Comparison of ENCODE assay signal across 9 mouse cellular contexts in the genomic region with DNA sequence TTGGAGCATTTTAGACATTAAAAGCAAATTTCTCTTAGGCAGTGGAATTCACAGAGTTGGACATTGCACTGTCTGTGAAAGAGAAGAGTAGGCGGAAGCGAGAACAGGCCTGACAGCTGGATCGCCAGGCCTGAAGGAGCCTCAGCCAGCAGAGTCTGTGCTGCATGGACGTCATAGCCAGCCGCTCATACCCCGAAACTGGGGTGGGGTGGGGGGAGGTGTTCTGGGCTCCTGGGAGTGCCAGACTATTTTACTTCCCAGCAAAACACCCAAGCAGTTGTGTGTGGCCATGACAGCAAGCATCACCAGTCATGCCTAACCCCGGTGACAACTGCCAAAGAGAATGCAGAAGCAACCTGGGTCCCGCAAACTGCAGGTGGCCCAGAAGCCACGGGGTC. TPM values are rescaled to one million over a fixed set of nuclear protein-coding genes. Genes with fewer than 3 reads are reported as not detected.
DNase-seq lines count a peak whose midpoint lies in the region; ATAC-seq and TF ChIP-seq lines count a peak whose summit lies in the region.
"Had no signal": no experiment of that assay in that cellular context is flagged by ENCODE, and none has a peak within 500 bp of the region (broad histone marks: within the 10 kb centered on the region; RNA-seq: fewer than 3 reads in every experiment).

No protein-coding gene starts in this region.

- POLR2A ChIA-PET in Patski (lab: Charles Lee), result interaction anchor here (0.7 to 1.5 kb wide), 2 partner anchors 18 to 706 kb away, joined by 3 to 6 read pairs; no protein-coding TSS in a partner anchor

- DNase-seq in gastrocnemius, adult 2 months, result peak; percentile 64
- DNase-seq in gastrocnemius, adult 18-20 months (ENCODE audit: low spot score), result no peak
- DNase-seq in Patski (ENCODE audit: low read depth, low spot score), result peak; percentile 47
- peak; percentile 31 for DNase-seq in heart, postnatal 25 days (ENCODE audit: low spot score)
- DNase-seq in adrenal gland, adult 8-10 months, result no peak
- DNase-seq in thymus, adult 18-20 months, result no peak
- no peak for DNase-seq in urinary bladder, postnatal 10 days (ENCODE audit: low spot score)

- intact Hi-C loops in gastrocnemius, adult 2 months (cut with DNase I), result no loop called here
- intact Hi-C loops in heart, postnatal 25 days (cut with DNase I), result no loop called here

- CTCF ChIA-PET in Patski (lab: Charles Lee), result interaction anchor here (1.2 to 1.5 kb wide), 2 partner anchors 14 to 37 kb away, joined by 3 to 4 read pairs; no protein-coding TSS in a partner anchor

- no peaks in the 10 kb centered on the region for H3K27me3 ChIP-seq in Patski

- ATAC-seq in Patski, result no peak
- ATAC-seq in neutrophil, adult 5-6 weeks (ENCODE audit: extremely low read depth, insufficient number of reproducible peaks, low FRiP score, poor library complexity, severe bottlenecking), result peak; percentile 71
- ATAC-seq: inflammation-experienced regulatory T-cells, adult 6 months had no signal

- no peak for TF ChIP-seq CTCF in gastrocnemius, adult 2 months (IDR thresholded peaks at IDR 0.05)
- TF ChIP-seq CTCF in Patski (IDR thresholded peaks at IDR 0.05), result no peak

- peak overlapping the region; percentile 72 for H3K27ac ChIP-seq in gastrocnemius, adult 2 months

- peak overlapping the region; percentile 13; the same call in 1 of the 2 replicates for H3K4me3 ChIP-seq in gastrocnemius, adult 2 months

- in situ Hi-C loops in Patski (cut with MboI; ENCODE audit: low pct_unique_long_range_greater_than_20kb), result no loop called here

RNA-seq across cellular contexts. Expression of gene Bcl7a, which starts 16.9 kb away (rescaled TPM):
- total RNA-seq in gastrocnemius, adult 2 months (2021), result 10 to 100 TPM in 1 of 2 experiments, 1 to 10 TPM in 1; 4.9 to 10.7 TPM
- total RNA-seq in gastrocnemius, adult 18-20 months (2021), result 10 to 100 TPM in 1 of 2 experiments, 1 to 10 TPM in 1; 9.4 to 10.5 TPM
- polyA plus RNA-seq in Patski (2021), result 19.3 TPM
- 1 to 10 TPM; 8.6 to 9.5 TPM for total RNA-seq in heart, postnatal 25 days (2021)
- 26.6 and 28.3 TPM in 2 replicates for total RNA-seq in neutrophil, adult 5-6 weeks (2017)
- total RNA-seq in adrenal gland, adult 8-10 months (2022), result 10 to 100 TPM in 3 of 4 experiments, 1 to 10 TPM in 1; 9.7 to 15.1 (median 13.2) TPM

Comparison
In these comparisons a context has a peak if more than half of its experiments do, and no peak if none do; other contexts are left out.
1. DNase-seq: peak in gastrocnemius, adult 2 months (single experiment), Patski (single experiment) and heart, postnatal 25 days (single experiment); none in gastrocnemius, adult 18-20 months (single experiment), adrenal gland, adult 8-10 months (single experiment), thymus, adult 18-20 months (0 of 2) and urinary bladder, postnatal 10 days (single experiment).